Mouse (Mus musculus) cerebellum, adult 2 months (tissue): ENCODE measurements around the gene Adamtsl1.

Source experiments
- CTCF ChIP-seq: fragments of 200-500 bp; IDR thresholded peaks from 2 replicates; pipeline ENCODE4 v1.5.1; 2011; ENCODE audit warnings: low read depth, mild to moderate bottlenecking, control low read depth, low read length, moderate library complexity, borderline replicate concordance; ENCODE audit not compliant: insufficient read depth
- POLR2A ChIP-seq: fragments of 200-500 bp; IDR thresholded peaks from 2 replicates; pipeline ENCODE4 v1.6.1; 2011; ENCODE audit warnings: low read length, control low read depth, borderline replicate concordance; ENCODE audit not compliant: insufficient read depth

- no peak for TF ChIP-seq POLR2A
- no peak for TF ChIP-seq CTCF
These were observed 158.3 kb downstream of the Adamtsl1 start for GRCm38 (mm10) chr4:85672290-85672689.
